Mouse (Mus musculus) CD8-positive naive resting alpha-beta T cell, adult 2 months (primary cell): Measurements from ENCODE around the gene B3gnt2.

Source experiments
- DNase-seq, 2 experiments: peaks; one replicate each; pipeline ENCODE4 v3.0.0; 2022; ENCODE audit warnings: low read depth in 2 of 2, low spot score in 2 of 2

B3gnt2 gene

DNA sequence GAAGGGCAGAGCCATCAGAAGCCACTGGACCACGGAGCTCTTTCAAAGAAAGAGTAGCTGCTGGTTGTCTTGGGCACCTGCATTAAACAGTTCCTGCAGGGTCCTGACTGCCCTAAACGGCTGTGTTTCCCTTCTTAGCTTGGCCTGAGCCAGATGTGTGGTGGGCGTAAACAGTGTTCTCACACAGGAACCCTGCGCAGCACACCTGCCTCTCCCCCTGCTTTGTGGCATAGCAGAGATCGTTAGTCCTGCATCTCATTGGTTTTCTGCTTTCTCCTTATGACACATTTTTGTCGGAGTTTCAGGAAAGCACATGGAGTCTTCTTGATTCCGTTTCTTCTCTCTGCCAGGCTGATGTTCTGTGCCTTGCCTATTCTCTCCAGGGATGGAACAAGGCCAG lies 44.9 kb downstream of the B3gnt2 start:
- no peak for DNase-seq

DNA sequence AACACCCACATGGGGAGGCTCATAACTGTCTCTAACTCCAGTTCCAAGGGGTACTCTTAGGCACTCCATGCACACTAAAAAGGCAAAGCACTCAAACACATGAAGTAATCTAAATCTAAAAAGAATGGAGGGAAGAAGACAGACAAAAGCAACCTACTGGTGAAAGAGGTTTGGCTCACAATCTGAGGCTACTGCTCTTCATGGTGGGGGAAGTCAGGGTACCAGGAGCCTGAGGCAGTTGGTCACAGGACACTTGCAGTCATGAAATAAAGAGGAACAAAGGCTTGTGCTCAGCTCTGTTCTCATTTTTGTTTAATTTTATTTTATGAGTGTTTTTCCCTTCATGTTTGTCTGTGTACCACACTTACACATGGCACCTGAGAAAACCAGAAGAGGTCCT lies 45.6 kb downstream of the B3gnt2 start:
- no peak for DNase-seq

DNA sequence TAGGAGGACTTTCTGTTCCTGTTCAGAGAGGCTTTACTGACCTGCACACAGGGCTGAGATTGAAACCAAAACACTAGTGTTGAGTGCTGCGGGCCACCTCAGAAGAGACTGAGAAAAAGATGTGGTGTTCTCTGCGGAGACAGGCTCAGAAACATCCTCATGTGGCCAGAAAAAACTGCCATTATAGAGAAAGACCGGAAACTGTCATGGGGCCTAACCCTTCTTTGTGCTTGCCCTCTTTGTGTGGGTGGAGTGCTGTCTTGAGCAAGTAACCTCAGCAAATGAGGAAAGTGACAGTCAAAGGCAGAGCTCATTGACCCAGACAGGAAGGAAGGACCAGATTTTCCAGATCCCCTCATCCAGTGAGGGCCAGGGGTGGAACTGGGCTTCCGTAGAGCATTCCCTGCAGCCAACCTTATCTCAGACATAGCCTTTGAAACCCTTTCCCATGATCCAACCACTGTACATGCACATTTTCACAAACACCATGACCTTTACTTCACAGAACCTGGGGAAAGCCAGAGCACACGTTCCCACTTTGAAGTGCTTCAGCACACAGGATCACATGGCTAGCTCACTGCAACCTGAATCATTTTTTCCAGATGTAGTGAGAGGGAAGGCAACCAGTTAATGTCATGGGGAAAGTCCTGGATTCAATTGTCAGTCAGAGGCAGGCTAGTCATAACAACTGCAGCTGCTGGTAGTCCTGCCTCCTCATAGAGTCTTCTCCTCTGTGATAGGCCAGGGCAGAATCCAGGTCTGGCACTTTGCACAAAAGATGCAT lies 46.6 kb downstream of the B3gnt2 start:
- no peak for DNase-seq

DNA sequence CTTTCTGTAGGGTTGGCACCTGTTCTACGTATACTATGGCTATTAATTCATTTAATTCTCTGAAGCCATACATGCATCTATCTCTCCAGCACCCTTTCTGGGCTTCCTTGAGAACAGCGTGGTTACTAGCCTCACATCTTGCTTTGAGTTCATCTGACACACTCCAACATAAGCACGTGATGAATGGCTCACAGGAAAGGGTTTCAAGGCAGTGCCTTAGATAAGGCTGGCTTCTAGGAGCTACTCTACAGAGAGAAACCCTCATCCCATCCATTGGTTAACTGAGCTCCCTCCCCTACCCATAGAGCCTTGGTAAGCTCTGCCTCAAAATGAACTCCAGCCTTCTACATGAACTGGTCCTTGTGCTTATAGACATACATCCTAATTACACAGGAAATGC lies 47.3 kb downstream of the B3gnt2 start:
- no peak for DNase-seq

DNA sequence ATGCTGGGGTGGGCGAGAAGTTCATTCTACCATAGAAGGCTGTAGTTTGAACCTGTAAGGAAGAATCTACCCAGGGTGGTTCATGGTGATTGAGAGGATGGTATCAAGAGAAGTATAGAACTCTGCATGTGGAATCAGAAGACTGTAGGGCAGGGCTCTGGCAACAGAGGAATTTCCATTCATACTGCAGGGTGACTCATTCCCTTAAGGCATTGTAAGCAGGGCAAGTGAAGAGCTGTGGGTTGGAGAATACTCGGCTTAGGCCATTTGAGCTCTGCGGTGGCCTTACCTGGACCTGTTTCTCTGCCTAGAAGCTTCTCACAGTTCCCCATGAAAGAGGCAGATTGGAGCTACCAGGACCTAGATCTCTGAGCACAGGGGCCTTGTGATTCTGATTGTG lies 49.3 kb downstream of the B3gnt2 start:
- no peak for DNase-seq

DNA sequence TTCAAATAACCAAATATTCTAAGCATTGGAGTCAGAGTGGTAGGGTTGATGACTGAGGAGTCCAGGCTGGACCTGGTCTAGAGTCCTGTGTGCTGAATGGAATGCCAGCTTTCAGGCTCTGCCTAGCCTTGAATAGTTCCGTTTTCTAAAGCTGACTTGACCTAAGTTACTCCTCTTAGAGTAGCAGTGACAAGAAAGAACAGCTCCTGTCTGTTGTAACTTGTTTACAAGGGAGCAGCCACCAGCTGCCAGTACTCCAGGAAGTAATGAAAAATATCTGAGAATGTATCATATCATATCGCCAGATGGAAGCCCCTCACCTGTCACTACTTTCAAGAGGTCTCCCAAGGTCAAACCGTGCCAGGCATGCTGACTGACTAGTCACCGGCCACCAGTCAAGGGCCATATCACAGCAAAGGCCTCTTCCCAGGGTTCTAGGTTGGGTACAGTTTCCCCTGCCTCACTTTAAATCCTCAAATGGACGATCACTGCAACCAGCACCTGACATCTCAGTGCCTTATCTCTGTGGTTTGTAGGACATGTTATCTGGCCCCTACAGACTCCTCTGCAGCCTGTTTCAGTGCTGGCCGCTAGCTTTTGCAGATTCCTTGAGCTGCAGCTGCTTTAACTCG lies 51.2 kb downstream of the B3gnt2 start:
- no peak for DNase-seq

DNA sequence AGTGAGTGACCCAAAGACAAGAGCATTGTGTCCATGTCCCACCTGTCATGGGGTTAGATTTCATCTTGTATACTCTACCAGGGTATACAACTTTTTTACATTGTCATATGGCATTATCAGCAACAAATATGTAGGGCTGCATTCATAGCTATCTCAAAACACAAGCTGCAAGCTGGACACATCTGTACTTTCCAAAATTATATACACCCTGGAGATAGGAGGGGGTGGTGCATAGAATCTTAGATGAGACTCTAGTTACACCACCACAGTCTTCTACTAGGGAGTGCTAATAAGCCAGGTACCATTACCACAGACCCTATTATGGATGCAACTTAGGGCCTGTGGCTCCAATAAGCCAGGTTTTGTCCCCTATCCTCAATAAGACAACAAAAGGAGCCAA lies 52.7 kb downstream of the B3gnt2 start:
- DNase-seq: no peak

DNA sequence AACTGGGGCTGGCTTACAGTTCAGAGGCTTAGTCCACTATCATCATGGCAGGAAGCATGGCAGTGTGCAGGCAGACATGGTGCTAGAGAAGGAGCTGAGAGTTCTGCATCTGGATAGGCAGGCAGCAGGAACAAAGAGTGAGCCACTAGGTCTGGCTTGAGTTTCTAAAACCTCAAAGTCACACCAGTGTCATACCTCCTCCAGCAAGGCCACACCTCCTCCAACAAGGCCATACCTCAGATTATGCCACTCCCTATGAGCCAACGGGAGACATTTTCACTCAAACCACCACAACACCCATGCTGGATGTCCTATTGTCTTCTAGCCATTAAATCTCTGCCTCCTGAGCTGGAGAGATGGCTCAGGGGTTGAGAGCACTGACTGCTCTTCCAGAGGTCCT lies 55.6 kb downstream of the B3gnt2 start:
- DNase-seq: no peak

DNA sequence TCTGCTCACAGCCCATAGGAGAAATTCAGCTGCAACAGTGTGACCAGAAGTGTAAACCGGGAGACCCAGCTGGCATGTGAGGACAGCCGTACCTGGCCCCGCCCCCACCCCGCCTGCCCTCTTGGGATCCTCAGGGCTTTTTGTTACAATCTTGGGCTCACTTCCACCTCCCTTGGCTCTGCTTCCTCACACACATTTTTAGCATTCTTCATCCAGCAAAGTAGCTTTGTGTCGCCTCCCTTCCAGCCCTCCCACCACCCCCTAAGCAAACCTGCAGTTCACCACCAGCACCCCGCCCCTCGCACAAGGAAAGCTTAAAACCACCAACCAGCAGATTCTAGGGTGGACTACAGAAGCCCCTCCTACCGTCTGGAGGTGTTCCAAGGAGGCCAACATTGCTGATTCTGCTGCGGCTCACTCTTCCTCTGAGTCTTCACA lies 60.8 kb downstream of the B3gnt2 start:
- DNase-seq: no peak

DNA sequence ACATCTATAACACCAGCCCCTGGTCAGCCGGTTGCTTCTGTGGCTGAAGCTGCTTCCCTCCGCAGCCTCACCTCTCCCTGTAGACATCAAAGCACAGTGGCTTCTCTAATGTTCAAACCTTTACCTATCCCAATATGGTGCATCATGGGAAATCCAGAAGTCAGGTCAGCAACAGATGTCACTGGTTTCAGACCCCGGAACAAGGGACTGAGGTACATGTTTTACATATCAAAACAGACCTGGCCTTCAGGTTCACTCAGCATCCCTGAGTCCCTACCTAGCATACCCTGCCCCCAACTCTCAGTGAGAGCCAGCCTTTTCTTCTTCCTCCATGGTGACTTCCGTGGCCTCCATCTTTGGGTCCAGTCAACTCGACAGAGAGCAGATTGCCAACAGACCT lies 61.8 kb downstream of the B3gnt2 start:
- DNase-seq: no peak

DNA sequence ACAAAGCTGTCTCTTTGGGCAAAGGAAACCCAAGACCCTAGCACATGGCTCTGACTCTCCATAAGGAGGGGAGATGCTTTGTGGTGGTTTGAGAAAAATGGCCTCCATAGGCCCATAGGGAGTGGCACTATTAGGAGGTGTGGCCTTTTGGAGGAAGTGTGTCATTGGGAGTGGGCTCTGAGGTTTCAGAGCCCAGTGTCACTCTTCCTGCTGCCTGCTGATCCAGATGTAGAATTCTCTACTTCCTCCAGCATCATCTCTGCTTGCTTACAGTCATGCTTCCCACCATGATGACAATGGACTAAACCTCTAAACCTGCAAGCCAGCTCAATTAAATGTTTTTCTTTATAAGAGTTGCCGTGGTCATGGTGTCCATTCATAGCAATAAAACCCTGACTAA lies 66.0 kb downstream of the B3gnt2 start:
- no peak for DNase-seq

DNA sequence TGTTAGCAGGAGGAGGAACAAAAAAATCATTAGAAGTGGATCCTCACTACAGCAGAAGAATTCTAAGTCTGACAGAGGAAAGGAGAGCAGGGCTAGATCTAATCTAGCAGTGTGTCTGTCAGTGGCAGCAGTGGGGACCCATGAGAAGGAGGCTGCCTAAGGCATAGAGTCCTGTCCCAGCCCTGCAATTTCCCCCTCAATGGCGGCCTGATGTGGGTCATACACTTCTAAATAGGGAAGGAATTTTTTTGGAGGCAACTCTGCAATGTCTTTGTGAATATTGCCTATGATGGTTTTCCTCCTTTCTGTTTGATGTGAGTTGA lies 66.9 kb downstream of the B3gnt2 start:
- no peak for DNase-seq

DNA sequence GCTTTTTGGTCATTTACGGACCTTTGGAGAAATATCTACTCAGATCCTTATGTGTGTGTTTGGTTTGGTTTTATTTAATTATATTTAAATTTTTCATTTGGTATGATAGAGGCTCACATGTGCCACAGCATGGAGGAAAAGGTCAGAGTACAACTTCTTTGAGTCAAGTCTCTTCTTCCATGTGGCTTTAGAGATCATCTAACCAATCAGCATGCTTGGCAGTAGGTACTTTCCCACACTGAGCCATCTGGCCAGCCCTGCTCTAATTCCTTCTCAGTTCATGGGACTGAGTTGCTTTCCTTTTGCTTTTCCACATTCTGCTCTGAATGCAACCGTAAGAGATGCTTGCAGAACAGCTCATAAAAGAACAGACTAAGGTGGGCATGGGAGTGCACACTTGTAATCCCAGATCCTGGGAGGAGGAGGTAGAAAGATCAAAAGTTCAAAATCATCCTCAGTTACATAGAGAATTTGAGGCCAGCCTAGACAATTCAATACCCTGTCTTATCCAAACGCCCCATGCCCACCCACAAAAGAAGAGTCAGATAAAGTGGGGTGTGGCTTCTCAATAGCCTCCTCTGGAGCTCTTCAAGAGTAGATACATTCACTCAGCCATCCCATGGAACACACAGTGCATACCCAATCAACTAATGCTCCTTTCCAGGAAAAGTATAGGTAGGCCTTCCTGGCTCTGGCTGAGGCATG lies 67.4 kb downstream of the B3gnt2 start:
- DNase-seq: no peak

DNA sequence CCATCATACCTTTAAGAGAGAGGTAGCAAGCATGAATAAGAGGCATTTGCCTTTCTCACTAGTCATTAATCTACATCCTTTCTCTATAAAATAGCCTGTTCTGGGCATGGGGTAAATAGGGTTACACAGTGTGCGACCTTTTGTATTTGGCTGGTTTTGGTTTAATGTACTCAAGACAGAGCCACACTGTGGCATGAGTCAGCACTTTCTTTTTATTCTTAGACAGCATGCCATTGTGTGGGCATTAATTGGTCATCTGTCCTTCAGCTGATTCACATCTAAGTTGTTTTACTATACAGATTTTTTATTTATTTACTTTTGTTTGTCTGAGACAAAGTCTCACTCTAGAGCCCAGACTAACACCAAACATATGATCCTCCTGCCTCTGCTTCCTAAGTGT lies 68.6 kb downstream of the B3gnt2 start:
- no peak for DNase-seq

DNA sequence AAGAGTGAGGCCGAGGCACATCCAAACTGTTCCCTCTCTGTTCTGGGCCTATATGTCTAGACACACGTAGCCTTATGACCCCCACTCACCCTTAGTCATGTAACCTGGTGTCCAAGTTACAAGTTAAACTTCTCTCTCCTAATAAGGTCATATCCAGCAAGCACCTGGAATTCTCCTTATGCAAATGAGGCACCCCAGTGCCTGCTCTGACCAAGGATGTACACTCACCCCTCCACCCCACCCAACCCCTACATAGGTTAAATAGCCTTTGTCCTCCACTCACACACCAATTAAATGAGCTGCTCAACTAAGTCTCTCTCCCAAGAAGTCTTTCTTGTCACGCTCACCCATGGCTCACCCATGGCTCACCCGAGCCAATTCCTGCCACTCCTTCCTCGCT lies 69.0 kb downstream of the B3gnt2 start:
- DNase-seq: no peak

DNA sequence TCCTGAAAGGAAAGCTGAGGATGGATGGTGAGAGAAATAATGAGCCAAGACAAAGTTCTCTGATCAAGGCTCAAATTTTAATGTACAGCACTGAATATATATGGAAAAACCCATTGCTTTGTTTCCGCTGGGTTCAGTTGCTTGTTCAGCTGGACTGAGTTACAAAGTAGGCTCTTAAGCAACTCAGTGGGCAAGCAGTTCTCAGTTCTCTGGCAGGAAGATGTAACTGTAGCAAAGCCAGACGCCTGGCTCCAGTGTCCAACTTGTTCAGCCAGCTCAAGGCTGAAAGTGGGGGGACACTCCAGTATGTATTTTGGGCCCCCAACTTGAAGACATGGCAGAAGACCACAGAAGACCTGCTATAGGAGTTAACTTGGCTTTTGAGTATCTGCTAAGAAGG lies 72.9 kb downstream of the B3gnt2 start:
- DNase-seq: no peak

DNA sequence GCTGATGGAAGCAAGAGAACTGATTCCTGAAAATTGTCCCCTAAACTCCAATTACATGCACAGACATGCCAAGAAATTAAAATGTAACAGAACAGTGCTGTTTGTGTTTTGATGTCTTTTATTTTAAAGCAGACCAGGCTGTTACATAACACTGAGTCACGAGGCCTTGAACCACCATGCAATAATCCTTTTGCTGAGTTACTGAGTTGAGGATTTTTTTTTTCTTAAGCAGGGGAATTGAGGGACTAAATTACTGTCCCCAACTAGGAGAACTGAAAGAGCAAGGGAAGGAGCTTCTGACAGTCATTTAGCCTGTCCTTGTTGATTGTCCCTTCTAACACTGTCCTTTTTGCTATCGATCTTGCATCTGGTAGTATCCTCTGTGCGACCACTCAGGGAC lies 76.3 kb downstream of the B3gnt2 start:
- DNase-seq: no peak

DNA sequence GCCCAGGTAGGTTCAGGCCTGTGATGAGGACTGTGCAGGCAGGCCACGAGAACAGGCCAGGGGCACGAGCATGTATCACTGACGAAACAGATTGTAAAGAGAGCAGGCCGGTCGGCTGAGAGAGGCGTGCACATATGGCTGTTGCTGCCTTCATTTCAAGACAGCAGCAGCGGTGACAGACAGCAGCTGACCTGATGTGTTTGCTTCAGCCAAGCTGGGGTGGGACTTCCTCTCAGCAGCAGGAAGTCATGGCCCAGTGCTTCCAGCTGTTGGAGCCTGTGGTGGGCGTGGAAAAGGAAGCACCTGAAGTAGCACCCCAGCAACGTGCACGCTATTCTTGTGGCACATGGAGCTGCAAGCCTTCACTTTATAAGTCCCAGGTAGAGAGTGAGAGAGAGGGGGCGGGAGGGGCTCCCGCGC lies 78.0 kb downstream of the B3gnt2 start:
- peak in 1 of 2 experiments; percentile 9 for DNase-seq

DNA sequence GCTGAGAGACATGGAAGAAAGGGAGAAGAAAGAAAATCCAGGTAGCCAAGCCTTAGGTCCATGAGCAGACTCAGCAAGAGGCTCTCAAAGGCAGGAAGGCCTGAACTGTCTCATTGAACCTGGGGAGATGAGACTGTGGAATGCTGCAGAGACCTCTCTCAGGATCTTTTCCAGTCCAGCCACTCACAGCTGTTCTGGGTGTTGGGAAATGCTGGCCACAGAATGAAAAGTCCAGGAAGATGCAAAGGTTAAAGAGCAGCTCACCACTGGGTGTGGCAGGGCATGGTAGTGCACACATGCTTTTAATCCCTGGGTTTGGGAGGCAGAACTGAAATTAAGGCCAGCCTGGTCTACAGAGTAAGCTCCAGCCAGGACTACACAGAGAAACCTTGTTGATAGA lies 79.6 kb downstream of the B3gnt2 start:
- no peak for DNase-seq

DNA sequence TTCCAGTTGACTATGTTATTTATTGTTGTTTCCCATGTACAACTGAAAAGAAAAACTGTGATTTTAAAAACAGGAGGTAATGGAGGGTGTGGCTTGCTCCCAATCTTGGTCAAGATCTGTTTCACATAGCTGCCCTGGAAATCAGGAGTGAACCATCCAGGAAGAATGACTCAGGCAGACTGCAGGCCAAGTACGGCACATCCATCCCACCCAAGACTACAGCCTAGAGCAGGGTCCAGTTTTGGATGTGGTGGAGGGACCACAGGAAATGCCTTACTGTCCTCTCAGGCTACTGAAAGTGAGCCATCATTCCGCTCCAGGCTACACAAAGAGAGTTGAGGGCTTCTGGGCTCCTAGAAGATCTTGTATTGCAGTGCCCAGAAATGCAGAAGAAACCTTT lies 80.0 kb downstream of the B3gnt2 start:
- DNase-seq: no peak

DNA sequence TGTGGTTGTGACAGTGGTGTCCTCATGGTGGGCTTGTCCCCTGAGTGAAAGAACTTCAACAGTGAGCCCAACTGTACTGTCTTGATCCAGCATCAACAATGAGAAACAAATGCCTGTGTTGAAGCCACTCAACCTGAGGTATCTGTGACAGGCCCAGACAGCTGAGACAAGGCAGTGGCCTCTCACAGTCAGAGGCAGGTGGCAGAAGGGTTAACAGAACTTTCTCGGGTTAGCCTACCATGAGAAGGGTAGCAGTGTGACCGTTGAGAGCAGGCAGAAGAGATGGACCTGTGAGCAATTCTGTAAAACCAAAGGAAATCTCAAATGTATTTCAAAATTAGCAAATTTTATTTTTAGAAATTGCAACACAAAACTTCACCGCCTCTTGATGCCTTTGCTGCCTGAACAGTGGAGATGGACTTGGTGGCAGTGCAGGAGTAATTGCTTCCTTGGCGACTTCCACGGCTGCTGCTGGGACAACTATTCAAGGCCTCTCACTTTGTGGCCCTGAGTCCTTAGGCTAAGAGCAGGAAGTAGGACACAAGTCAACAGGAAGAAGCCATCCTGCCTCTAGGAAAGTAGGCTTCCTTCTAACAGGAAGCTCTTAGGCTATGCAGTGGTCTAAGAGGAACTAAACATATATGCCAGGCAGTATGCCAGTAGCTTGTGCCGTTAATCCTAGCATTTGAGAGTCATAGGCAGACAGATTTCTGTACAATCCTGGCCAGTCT lies 80.8 kb downstream of the B3gnt2 start:
- DNase-seq: no peak

DNA sequence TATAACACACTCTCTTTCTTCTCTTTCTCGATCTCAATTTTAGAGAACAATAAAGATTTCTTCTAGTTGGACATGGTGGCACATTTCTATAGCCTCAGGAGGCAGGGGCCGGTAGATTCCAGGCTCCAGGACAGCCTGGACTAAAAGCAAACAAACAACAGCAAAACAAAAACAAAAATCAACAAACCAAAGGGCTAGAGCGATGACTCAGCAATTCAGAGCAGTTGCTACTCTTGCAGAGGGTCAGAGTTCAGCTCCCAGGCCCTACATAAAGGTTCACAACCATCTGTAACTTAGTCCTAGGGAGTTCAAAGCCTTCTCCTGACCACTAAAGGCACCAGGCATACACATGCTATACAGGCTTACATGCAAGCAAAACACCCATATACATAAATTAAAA lies 82.2 kb downstream of the B3gnt2 start:
- DNase-seq: no peak
